Mouse (Mus musculus): ENCODE measurements at regions not wholly inside any gene's neighbourhood (a gene's known extent, or its start where the extent isn't known, plus 50 kb on each side); places are given as distances from the start of the nearest gene placed in this dataset.

- H3K36me3 ChIP-seq = no peaks in the 10 kb centered on the region
- ATAC-seq (ENCODE audit: low FRiP score) = no peak
- no peak overlapping the region for H3K4me2 ChIP-seq
- H3K9me3 ChIP-seq (replicated peaks) = no peaks in the 10 kb centered on the region
- 0 out of 2 replicates have a peak, but pooled peaks cover 5% of the 10 kb centered on the region for H3K4me1 ChIP-seq
- H3K27me3 ChIP-seq (replicated peaks) = no peaks in the 10 kb centered on the region
- WGBS = 72% methylated on average over 2 of the region's 2 CpGs
- H3K27ac ChIP-seq (replicated peaks) = no peak overlapping the region
- no peak overlapping the region for H3K4me3 ChIP-seq (replicated peaks)
- no peak overlapping the region for H3K9ac ChIP-seq (replicated peaks)
Observed at GRCm38 (mm10) chr3:104343096-104343495, 122.9 kb upstream of the Magi3 start.

- 67% methylated on average over 6 of the region's 6 CpGs for WGBS
- no peaks in the 10 kb centered on the region for H3K27me3 ChIP-seq (replicated peaks)
- H3K4me1 ChIP-seq = 0 out of 2 replicates have a peak, but pooled peaks cover 5% of the 10 kb centered on the region
- no peak overlapping the region for H3K9ac ChIP-seq (replicated peaks)
- no peak overlapping the region for H3K4me3 ChIP-seq (replicated peaks)
- no peaks in the 10 kb centered on the region for H3K9me3 ChIP-seq (replicated peaks)
- H3K27ac ChIP-seq (replicated peaks) = no peak overlapping the region
- ATAC-seq (ENCODE audit: low FRiP score) = no peak
- no peak overlapping the region for H3K4me2 ChIP-seq
- no peaks in the 10 kb centered on the region for H3K36me3 ChIP-seq
Observed at GRCm38 (mm10) chr3:104342220-104342619, 122.0 kb upstream of the Magi3 start.

DNA sequence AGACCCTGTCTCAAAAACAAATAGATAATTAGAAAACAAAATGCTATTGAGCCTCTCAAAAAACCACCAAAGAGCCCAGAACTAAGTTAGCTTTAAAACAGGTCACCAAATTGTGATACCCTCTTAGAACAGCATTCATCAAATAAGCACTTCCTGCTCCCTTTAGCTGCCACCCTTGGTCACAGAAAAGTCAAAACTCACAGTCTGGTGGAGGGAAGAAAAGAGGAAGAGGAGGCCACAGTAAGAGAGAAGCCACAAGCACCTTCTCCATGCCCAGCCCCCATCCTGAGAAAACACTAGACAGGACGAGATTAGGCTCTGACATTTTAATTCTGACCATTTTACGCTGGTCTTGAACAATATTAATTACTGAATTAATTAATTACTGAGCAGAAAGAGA, 120.2 kb upstream of the Magi3 start:
- Histone ChIP-seq H3K27ac (replicated peaks) (no peak overlapping the region), H3K4me1 (peaks cover 13% of the 10 kb centered on the region), H3K4me3 (replicated peaks) (no peak overlapping the region), H3K9ac (replicated peaks) (no peak overlapping the region), H3K36me3 (no peaks in the 10 kb centered on the region), H3K4me2 (no peak overlapping the region), H3K9me3 (replicated peaks) (no peaks in the 10 kb centered on the region), H3K27me3 (replicated peaks) (no peaks in the 10 kb centered on the region)
- ATAC-seq (ENCODE audit: low FRiP score) = no peak
- WGBS = 74% methylated on average over 2 of the region's 2 CpGs

GRCm38 (mm10) chr3:104336867-104337266, 116.7 kb upstream of the Magi3 start:
- Histone ChIP-seq H3K4me2 (no peak overlapping the region), H3K9ac (replicated peaks) (no peak overlapping the region), H3K4me3 (replicated peaks) (no peak overlapping the region), H3K9me3 (replicated peaks) (no peaks in the 10 kb centered on the region), H3K36me3 (no peaks in the 10 kb centered on the region), H3K27me3 (replicated peaks) (no peaks in the 10 kb centered on the region), H3K4me1 (peaks cover 20% of the 10 kb centered on the region), H3K27ac (replicated peaks) (peak overlapping the region; percentile 42)
- no peak; the same call in 1 of the 2 replicates for ATAC-seq (ENCODE audit: low FRiP score)
- 33% methylated on average over 5 of the region's 5 CpGs for WGBS

- H3K9me3 ChIP-seq (replicated peaks) = no peaks in the 10 kb centered on the region
- ATAC-seq (ENCODE audit: low FRiP score) = no peak
- H3K27ac ChIP-seq (replicated peaks) = peak overlapping the region; percentile 42; the same call in 1 of the 2 replicates
- H3K4me1 ChIP-seq = peaks cover 20% of the 10 kb centered on the region
- 24% methylated on average over 4 of the region's 4 CpGs for WGBS
- H3K36me3 ChIP-seq = no peaks in the 10 kb centered on the region
- H3K9ac ChIP-seq (replicated peaks) = no peak overlapping the region
- no peaks in the 10 kb centered on the region for H3K27me3 ChIP-seq (replicated peaks)
- no peak overlapping the region for H3K4me3 ChIP-seq (replicated peaks)
- no peak overlapping the region for H3K4me2 ChIP-seq
Observed at GRCm38 (mm10) chr3:104336308-104336707, 116.1 kb upstream of the Magi3 start.

DNA sequence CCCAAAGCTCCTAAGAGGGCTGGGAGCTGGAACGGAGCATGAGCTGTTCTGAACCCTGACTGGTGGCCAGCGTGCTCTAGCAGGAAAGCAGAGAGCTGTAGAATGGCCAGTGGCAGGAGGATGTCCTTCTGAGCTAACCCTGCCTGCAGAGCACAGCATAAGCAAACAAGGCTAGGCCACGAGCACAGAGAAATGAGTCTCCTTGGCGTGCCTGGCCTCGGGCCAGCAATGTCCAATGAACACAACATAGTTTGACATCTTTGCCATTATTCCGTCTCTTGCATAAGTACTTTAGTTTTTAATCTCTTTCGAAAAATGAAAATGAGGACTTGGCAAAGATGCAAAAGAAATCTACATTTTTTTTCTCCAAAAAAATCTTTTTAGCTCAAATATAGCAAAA, 114.6 kb upstream of the Magi3 start:
- no peaks in the 10 kb centered on the region for H3K36me3 ChIP-seq
- no peak overlapping the region for H3K27ac ChIP-seq (replicated peaks)
- no peak overlapping the region for H3K4me3 ChIP-seq (replicated peaks)
- H3K4me2 ChIP-seq = no peak overlapping the region
- ATAC-seq (ENCODE audit: low FRiP score) = no peak
- 85% methylated on average over 7 of the region's 7 CpGs for WGBS
- peaks cover 20% of the 10 kb centered on the region for H3K4me1 ChIP-seq
- H3K9ac ChIP-seq (replicated peaks) = no peak overlapping the region
- no peaks in the 10 kb centered on the region for H3K27me3 ChIP-seq (replicated peaks)
- H3K9me3 ChIP-seq (replicated peaks) = no peaks in the 10 kb centered on the region

DNA sequence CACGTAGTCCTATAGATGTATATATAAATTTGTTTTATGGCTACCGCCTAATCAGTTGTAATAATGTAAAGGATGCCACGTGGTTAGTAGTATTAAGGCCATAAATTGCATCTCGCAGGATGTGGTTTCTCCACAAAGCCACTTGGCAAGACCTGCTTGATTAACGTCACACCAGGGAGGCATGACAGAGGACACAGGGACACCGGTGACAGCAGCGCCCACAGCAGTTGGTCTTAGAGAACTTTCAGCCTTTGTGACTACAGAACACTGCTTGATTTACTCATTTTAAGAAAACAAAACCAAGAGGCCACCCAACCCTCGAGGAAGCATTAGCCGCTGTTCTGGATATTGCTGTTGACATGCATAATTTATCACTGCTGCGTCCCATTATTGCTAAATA, 113.2 kb upstream of the Magi3 start:
- no peaks in the 10 kb centered on the region for H3K36me3 ChIP-seq
- no peak overlapping the region for H3K4me2 ChIP-seq
- H3K4me3 ChIP-seq (replicated peaks) = no peak overlapping the region
- H3K9ac ChIP-seq (replicated peaks) = no peak overlapping the region
- H3K27ac ChIP-seq (replicated peaks) = no peak overlapping the region
- peaks cover 20% of the 10 kb centered on the region for H3K4me1 ChIP-seq
- 30% methylated on average over 10 of the region's 10 CpGs for WGBS
- no peak for ATAC-seq (ENCODE audit: low FRiP score)
- H3K27me3 ChIP-seq (replicated peaks) = no peaks in the 10 kb centered on the region
- H3K9me3 ChIP-seq (replicated peaks) = no peaks in the 10 kb centered on the region

DNA sequence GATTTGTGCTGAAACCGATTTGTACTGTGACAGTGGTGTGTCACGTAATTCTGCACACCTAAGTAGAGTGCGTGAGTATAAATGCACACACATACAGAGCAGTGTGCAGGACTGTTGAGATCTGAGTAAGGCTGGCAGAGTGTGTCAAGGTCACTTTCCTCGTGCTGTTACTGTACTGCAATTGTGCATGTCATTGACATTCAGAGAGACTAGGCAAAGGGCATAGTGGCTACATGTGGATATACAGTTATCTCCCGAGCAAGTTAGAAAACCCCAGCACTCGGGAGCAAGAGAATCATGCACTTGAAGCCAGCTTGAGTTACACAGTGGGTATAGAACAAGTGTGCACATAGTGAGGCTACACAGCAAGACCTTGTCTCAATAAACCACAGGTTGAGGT, 110.5 kb upstream of the Magi3 start:
- H3K9me3 ChIP-seq (replicated peaks) = no peaks in the 10 kb centered on the region
- no peak overlapping the region for H3K4me3 ChIP-seq (replicated peaks)
- ATAC-seq (ENCODE audit: low FRiP score) = no peak
- H3K4me2 ChIP-seq = no peak overlapping the region
- no peak overlapping the region for H3K27ac ChIP-seq (replicated peaks)
- peaks cover 12% of the 10 kb centered on the region for H3K4me1 ChIP-seq
- no peak overlapping the region for H3K9ac ChIP-seq (replicated peaks)
- no peaks in the 10 kb centered on the region for H3K27me3 ChIP-seq (replicated peaks)
- WGBS = 81% methylated on average over 6 of the region's 6 CpGs
- no peaks in the 10 kb centered on the region for H3K36me3 ChIP-seq

GRCm38 (mm10) chr3:104327829-104328228, 107.7 kb upstream of the Magi3 start:
- no peak overlapping the region for H3K4me2 ChIP-seq
- 0 out of 2 replicates have a peak, but pooled peaks cover 3% of the 10 kb centered on the region for H3K4me1 ChIP-seq
- no peaks in the 10 kb centered on the region for H3K36me3 ChIP-seq
- WGBS = 98% methylated on average over 1 of the region's 1 CpGs
- H3K4me3 ChIP-seq (replicated peaks) = no peak overlapping the region
- H3K27ac ChIP-seq (replicated peaks) = no peak overlapping the region
- no peak for ATAC-seq (ENCODE audit: low FRiP score)
- H3K27me3 ChIP-seq (replicated peaks) = no peaks in the 10 kb centered on the region
- no peak overlapping the region for H3K9ac ChIP-seq (replicated peaks)
- no peaks in the 10 kb centered on the region for H3K9me3 ChIP-seq (replicated peaks)

- H3K36me3 ChIP-seq = no peaks in the 10 kb centered on the region
Observed at GRCm38 (mm10) chr3:104327034-104327729, 107.0 kb upstream of the Magi3 start.

DNA sequence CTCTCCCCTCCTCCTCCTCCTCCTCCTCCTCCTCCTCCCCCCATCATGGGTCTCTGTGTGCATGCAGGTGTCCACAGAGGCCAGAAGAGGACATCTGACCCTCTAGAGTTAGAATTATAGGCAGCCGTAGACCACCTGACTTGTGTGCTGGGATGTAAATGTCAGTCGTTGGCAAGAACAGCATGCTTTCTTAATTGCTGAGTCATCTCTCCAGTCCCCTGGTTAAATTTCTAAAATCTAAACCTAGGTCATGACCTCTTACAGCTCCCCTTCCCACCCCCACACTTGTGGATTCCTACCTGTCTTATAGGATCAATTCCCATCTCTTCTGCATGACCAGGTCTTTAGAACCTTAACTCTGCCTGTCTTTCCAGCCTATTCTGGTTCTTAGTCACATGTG, 102.4 kb upstream of the Magi3 start:
- Histone ChIP-seq H3K4me3 (replicated peaks) (no peak overlapping the region), H3K27me3 (replicated peaks) (no peaks in the 10 kb centered on the region), H3K9me3 (replicated peaks) (no peaks in the 10 kb centered on the region), H3K4me2 (no peak overlapping the region), H3K36me3 (no peaks in the 10 kb centered on the region), H3K27ac (replicated peaks) (no peak overlapping the region), H3K4me1 (peaks cover 5% of the 10 kb centered on the region; the same call in 1 of the 2 replicates), H3K9ac (replicated peaks) (no peak overlapping the region)
- no peak for ATAC-seq (ENCODE audit: low FRiP score)
- WGBS = 58% methylated on average over 2 of the region's 2 CpGs

More at GRCm38 (mm10) chr3:104327034-104327729, 107.0 kb upstream of the Magi3 start:
- H3K4me1 ChIP-seq = no peaks in the 10 kb centered on the region
- no peaks in the 10 kb centered on the region for H3K9me3 ChIP-seq (replicated peaks)
- no peak overlapping the region for H3K27ac ChIP-seq (replicated peaks)
- H3K9ac ChIP-seq (replicated peaks) = no peak overlapping the region
- no peak overlapping the region for H3K4me2 ChIP-seq
- no peak for ATAC-seq (ENCODE audit: low FRiP score)
- 89% methylated on average over 12 of the region's 12 CpGs for WGBS
- H3K27me3 ChIP-seq (replicated peaks) = no peaks in the 10 kb centered on the region
- H3K4me3 ChIP-seq (replicated peaks) = no peak overlapping the region

GRCm38 (mm10) chr3:104320404-104320803, 100.2 kb upstream of the Magi3 start:
- Histone ChIP-seq H3K27ac (replicated peaks) (no peak overlapping the region), H3K4me1 (peaks cover 5% of the 10 kb centered on the region; the same call in 1 of the 2 replicates), H3K9ac (replicated peaks) (no peak overlapping the region), H3K9me3 (replicated peaks) (no peaks in the 10 kb centered on the region), H3K4me2 (no peak overlapping the region), H3K4me3 (replicated peaks) (no peak overlapping the region), H3K27me3 (replicated peaks) (no peaks in the 10 kb centered on the region), H3K36me3 (no peaks in the 10 kb centered on the region)
- no peak for ATAC-seq (ENCODE audit: low FRiP score)
- 69% methylated on average over 4 of the region's 4 CpGs for WGBS

All from neural tube, embryonic 15.5 days (tissue).